Mouse (Mus musculus) cerebellum, adult 8-10 months (tissue): ENCODE measurements around the gene Metap2.
"Not testable (repeated sequence)": the region's sequence is repeated elsewhere in the genome, so short reads cannot be mapped to it uniquely, and the experiment has no call there.

Experiments
- DNase-seq: peaks from one replicate; pipeline ENCODE4 v3.0.0; 2022

The Metap2 gene

GRCm38 (mm10) chr10:93834394-93834745 lies 62.5 kb downstream of the Metap2 start:
- DNase-seq = no peak

GRCm38 (mm10) chr10:93833699-93834393 lies 63.0 kb downstream of the Metap2 start:
- DNase-seq = peak; percentile 44

- DNase-seq = no peak
Measured at GRCm38 (mm10) chr10:93833370-93833698, 63.6 kb downstream of the Metap2 start.

GRCm38 (mm10) chr10:93832811-93833210 lies 64.1 kb downstream of the Metap2 start:
- no peak for DNase-seq

GRCm38 (mm10) chr10:93831730-93832574 lies 64.9 kb downstream of the Metap2 start:
- no peak for DNase-seq

GRCm38 (mm10) chr10:93830931-93831729 lies 65.8 kb downstream of the Metap2 start, which contains the start of gene Usp44:
TSS of gene Usp44 (plus strand) at chr10:93831555.
- DNase-seq = no peak

GRCm38 (mm10) chr10:93829898-93830831 lies 66.7 kb downstream of the Metap2 start:
- no peak for DNase-seq

- DNase-seq = peak; percentile 83
Measured at GRCm38 (mm10) chr10:93818661-93819060, 78.2 kb downstream of the Metap2 start.

GRCm38 (mm10) chr10:93813755-93814154 lies 83.1 kb downstream of the Metap2 start:
- no peak for DNase-seq

- peak; percentile 89 for DNase-seq
Measured at GRCm38 (mm10) chr10:93812774-93813415, 84.0 kb downstream of the Metap2 start.

GRCm38 (mm10) chr10:93812098-93812497 lies 84.8 kb downstream of the Metap2 start:
- DNase-seq = no peak

- DNase-seq = peak; percentile 71
Measured at GRCm38 (mm10) chr10:93810590-93811185, 86.2 kb downstream of the Metap2 start.

- DNase-seq = not testable (repeated sequence)
Measured at GRCm38 (mm10) chr10:93809438-93809837, 87.5 kb downstream of the Metap2 start.
